In the genomic region with DNA sequence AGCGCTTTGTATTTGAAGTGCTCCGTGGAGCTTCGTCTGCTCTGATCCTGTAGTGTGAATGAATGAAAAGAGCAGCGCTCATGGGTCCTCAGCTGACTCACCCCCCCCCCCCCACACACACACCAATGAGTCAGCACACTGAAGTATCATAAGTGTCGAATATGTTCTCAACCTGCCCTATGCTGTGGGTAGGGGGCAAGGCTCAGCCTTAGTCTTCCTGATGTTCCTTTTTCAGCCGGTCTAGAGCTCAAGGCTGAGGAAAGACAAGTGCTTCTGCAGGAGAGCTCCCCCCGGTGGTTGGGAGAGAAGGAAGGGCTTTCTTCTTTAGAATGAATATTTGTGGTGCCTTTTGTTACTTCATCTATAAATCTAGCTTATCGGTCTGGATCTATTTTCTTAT, we compare ENCODE assay signal across 8 mouse cellular contexts. TPM values are rescaled to one million over a fixed set of nuclear protein-coding genes. Genes with fewer than 3 reads are reported as not detected.
DNase-seq lines count a peak whose midpoint lies in the region; ATAC-seq and TF ChIP-seq lines count a peak whose summit lies in the region.

No protein-coding gene starts in this region.

- POLR2A ChIA-PET in Patski (lab: Charles Lee), result no interaction called here

- H3K27me3 ChIP-seq in Patski, result no peaks in the 10 kb centered on the region

- DNase-seq in left cerebral cortex, adult 18-20 months (ENCODE audit: low spot score in 2 of 2), result peak; percentile 33 to 36
- DNase-seq in left cerebral cortex, adult 11 months (ENCODE audit: low spot score), result no peak
- no peak for DNase-seq in Patski (ENCODE audit: low read depth, low spot score)
- peak; percentile 35 for DNase-seq in embryo, embryonic 11 days
- DNase-seq in kidney, postnatal 36 days, result peak; percentile 51 to 81
- peak; percentile 43 for DNase-seq in retina, embryonic 14.5 days (ENCODE audit: low spot score)
- no peak for DNase-seq in spleen, adult 12 weeks (ENCODE audit: low spot score)
- no peak for DNase-seq in gastrocnemius, postnatal 25 days

- CTCF ChIA-PET in Patski (lab: Charles Lee), result interaction anchor here (0.9 to 1.9 kb wide), 9 partner anchors 9 to 201 kb away, joined by 3 to 7 read pairs (median 4); no protein-coding TSS in a partner anchor

- TF ChIP-seq CTCF in Patski (IDR thresholded peaks at IDR 0.05), result peak; percentile 51

- ATAC-seq in Patski, result no peak

- in situ Hi-C loops in Patski (cut with MboI; ENCODE audit: low pct_unique_long_range_greater_than_20kb), result no loop called here

RNA-seq across cellular contexts. Expression of a gene that starts 1.1 kb away (rescaled TPM):
- under 1 TPM; 0.65 to 0.73 TPM for total RNA-seq in left cerebral cortex, adult 18-20 months (2021)
- 0.12 TPM for polyA plus RNA-seq in Patski (2021)
- not detected for total RNA-seq in gastrocnemius, postnatal 25 days (2021)

Comparison
In these comparisons a context has a peak if more than half of its experiments do, and no peak if none do; other contexts are left out.
1. DNase-seq: peak in left cerebral cortex, adult 18-20 months (2 of 2), embryo, embryonic 11 days (single experiment), kidney, postnatal 36 days (2 of 2) and retina, embryonic 14.5 days (single experiment); none in left cerebral cortex, adult 11 months (single experiment), Patski (single experiment), spleen, adult 12 weeks (single experiment) and gastrocnemius, postnatal 25 days (single experiment).